Mouse (Mus musculus) central nervous system, embryonic 11.5 days (tissue): ENCODE data around the gene 4933427I04Rik. TPM values are rescaled to one million over a fixed set of nuclear protein-coding genes. Genes with fewer than 3 reads are reported as not detected.

ENCODE experiments used
- polyA plus RNA-seq: library from polyadenylated mRNA; depleted of rRNA; stranded (reverse); fragments of >200 nt; gene quantifications from 2 replicates; pipeline ENCODE4 v1.2.3, GENCODE M21; 2012; rRNA removed

4933427I04Rik gene
- not detected in 2 replicates for polyA plus RNA-seq

DNA sequence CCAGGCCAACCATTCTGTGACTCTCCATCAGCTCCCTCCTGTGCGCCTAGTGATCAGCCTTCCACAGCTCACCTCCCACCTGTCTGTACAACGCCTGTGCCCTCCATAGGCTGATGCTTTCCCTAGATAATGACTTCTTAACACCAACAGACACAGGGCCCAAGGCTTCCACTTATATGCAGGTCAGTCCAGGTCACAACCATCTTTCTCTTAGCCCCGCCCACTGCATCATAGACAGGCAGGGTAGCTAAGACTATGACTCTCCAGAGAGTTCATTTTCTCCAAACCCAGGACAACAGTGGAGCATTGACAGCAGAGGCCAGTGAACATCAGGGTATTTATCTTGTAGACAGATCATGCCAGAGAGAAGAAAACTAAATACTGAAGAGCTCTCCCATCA is at the start of gene 4933427I04Rik:
Gene 4933427I04Rik (plus strand): TSS at position 301 of the 400 bp plus-strand sequence.

DNA sequence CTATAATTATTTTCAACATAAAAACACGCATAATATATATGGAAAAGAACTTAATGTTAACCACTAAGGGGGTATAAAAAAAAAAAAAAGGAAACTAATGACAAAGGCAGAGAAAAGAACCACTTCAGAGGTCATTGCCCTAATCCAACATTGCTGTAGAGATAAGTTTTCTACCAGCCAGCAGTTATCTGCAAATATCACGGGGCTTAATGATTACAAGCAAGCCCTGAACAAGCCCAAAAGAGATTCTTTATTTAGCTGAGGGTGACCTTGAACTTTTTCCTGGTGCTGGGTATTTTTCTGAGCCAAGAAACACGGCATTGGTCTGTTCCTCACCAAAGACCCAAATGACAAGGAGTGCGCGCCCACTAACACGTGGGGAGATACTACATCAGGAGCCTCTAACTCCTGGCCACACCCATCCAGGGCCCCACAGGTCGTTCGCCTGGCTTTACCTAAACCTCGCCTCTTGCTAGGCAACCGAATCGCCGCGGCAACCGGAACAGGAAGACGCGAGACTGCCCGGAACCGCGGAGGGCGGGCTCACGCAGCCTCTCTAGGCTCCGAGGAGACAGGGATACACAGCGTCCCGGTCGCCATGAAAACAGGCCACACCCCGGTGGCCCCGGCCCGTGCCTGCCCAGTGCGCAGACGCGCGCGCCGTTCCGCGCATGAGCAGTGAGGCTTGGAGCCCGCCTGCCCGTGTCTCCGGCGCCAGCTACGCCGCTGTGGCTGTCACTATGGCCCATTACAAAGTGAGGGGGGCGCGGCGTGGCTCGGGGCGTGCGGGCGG is 45.0 kb downstream of the 4933427I04Rik start, which contains the start of gene Mycbp:
Gene Mycbp (plus strand): TSS at position 500 of the 793 bp plus-strand sequence.

Other genes with a start within 250 kb of the 4933427I04Rik start
- 114 and 124 TPM in 2 replicates for gene Macf1, start 175.3 kb upstream of the 4933427I04Rik start, polyA plus RNA-seq
- 262 and 569 TPM in 2 replicates for gene Ndufs5, start 141.5 kb upstream of the 4933427I04Rik start, polyA plus RNA-seq
- 53.2 and 55.6 TPM in 2 replicates for gene Akirin1, start 109.3 kb upstream of the 4933427I04Rik start, polyA plus RNA-seq
- 1.0 and 1.2 TPM in 2 replicates for gene Rhbdl2, start 71.8 kb upstream of the 4933427I04Rik start, polyA plus RNA-seq
- 19.2 and 25.1 TPM in 2 replicates for gene Mycbp, start 45.2 kb downstream of the 4933427I04Rik start, polyA plus RNA-seq
- 44.7 and 54.1 TPM in 2 replicates for gene Rragc, start 57.8 kb downstream of the 4933427I04Rik start, polyA plus RNA-seq
- 0.12 TPM in 1 of 2 replicates, not detected in the other for gene 4930535I16Rik, start 58.3 kb downstream of the 4933427I04Rik start, polyA plus RNA-seq